Comparison of ENCODE assay signal across 9 mouse cellular contexts in the genomic region with DNA sequence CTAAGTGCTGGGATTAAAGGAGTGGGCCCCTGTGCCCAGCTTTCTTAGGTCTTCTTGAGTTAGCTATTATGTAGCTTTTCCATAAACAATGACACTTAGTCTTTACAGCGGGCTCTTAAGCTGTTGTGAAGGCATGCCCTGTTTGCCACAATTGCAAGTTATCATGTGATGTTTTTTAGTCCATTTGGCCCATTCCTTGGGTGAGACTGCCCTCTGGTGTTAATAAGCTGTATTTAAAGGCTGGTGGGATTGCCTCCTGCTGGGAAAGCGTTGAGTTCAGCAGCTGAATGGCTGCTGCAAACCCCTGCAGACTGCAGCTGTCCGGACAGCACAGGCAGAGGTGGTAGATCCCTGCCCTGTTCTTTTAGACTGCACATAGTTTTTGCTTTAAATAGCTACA. TPM values are rescaled to one million over a fixed set of nuclear protein-coding genes. Genes with fewer than 3 reads are reported as not detected.
DNase-seq lines count a peak whose midpoint lies in the region; ATAC-seq and TF ChIP-seq lines count a peak whose summit lies in the region.
"Had no signal": no experiment of that assay in that cellular context is flagged by ENCODE, and none has a peak within 500 bp of the region (broad histone marks: within the 10 kb centered on the region; RNA-seq: fewer than 3 reads in every experiment).

No protein-coding gene starts in this region.

- peak; percentile 48 to 86 (median 63); a peak in 5 of 6 replicates for TF ChIP-seq CTCF in MEL (IDR thresholded peaks at IDR 0.05 in 2 of 3, conservative IDR thresholded peaks at IDR 0.05 in 1 of 3; ENCODE audit: control insufficient read depth in 1 of 3, insufficient read depth in 1 of 3, low read depth in 2 of 3, low read length in 3 of 3, poor library complexity in 1 of 3, severe bottlenecking in 1 of 3)
- peak; percentile 46 for TF ChIP-seq CTCF in lung, adult 2 months (IDR thresholded peaks at IDR 0.05; ENCODE audit: insufficient read depth, low read length)
- TF ChIP-seq CTCF in olfactory bulb, adult 2 months (IDR thresholded peaks at IDR 0.05; ENCODE audit: insufficient read depth, low read depth, low read length) = 0 out of 2 replicates have a peak, but pooled peaks have one; percentile 29

- H3K4me2 ChIP-seq in forebrain, embryonic 11.5 days (ENCODE audit: low read depth, low read length, severe bottlenecking) = no peak overlapping the region
- H3K4me2 ChIP-seq: liver, embryonic 15.5 days had no signal

- H3K4me3 ChIP-seq in MEL (ENCODE audit: control insufficient read depth in 1 of 2, insufficient read depth in 1 of 2, low read depth in 2 of 2, low read length in 2 of 2) = no peak overlapping the region
- no peak overlapping the region for H3K4me3 ChIP-seq in forebrain, embryonic 11.5 days (ENCODE audit: low read depth, low read length)
- no peak overlapping the region for H3K4me3 ChIP-seq in lung, adult 2 months (replicated peaks; ENCODE audit: extremely low read depth, low read depth, low read length)
- no peak overlapping the region for H3K4me3 ChIP-seq in olfactory bulb, adult 2 months (ENCODE audit: insufficient read depth, low read depth, low read length)
- H3K4me3 ChIP-seq: liver, embryonic 15.5 days had no signal

- peak; percentile 89 for TF ChIP-seq RAD21 in MEL (IDR thresholded peaks at IDR 0.05; ENCODE audit: low read depth, low read length)

- TF ChIP-seq POLR2A in MEL (IDR thresholded peaks at IDR 0.05; ENCODE audit: control insufficient read depth in 1 of 2, insufficient read depth in 1 of 2, low read depth in 1 of 2, low read length in 2 of 2, poor library complexity in 1 of 2) = no peak
- no peak for TF ChIP-seq POLR2A in lung, adult 2 months (IDR thresholded peaks at IDR 0.05; ENCODE audit: borderline replicate concordance, extremely low read depth, low read depth, low read length)
- TF ChIP-seq POLR2A in olfactory bulb, adult 2 months (IDR thresholded peaks at IDR 0.05; ENCODE audit: insufficient read depth, low read depth, low read length) = no peak

- H3K4me1 ChIP-seq in MEL (ENCODE audit: control insufficient read depth in 1 of 2, insufficient read depth in 2 of 2, low read length in 2 of 2) = no peaks in the 10 kb centered on the region
- no peaks in the 10 kb centered on the region for H3K4me1 ChIP-seq in forebrain, embryonic 11.5 days (replicated peaks; ENCODE audit: control insufficient read depth, insufficient read depth, low read length)
- peaks cover 6% of the 10 kb centered on the region for H3K4me1 ChIP-seq in lung, adult 2 months (ENCODE audit: control insufficient read depth, insufficient read depth, low read length)
- no peaks in the 10 kb centered on the region for H3K4me1 ChIP-seq in olfactory bulb, adult 2 months (ENCODE audit: control insufficient read depth, insufficient read depth, low read length)
- H3K4me1 ChIP-seq: liver, embryonic 15.5 days had no signal

- intact Hi-C loops in heart, postnatal 36 days (cut with DNase I) = loop anchor here (1.0 to 5.0 kb wide), 3 partner anchors 65 to 309 kb away; no protein-coding TSS in a partner anchor

- 8% methylated on average over 3 of the region's 3 CpGs for WGBS in forebrain, embryonic 11.5 days
- WGBS in lung, adult 2 months = 13% methylated on average over 3 of the region's 3 CpGs
- WGBS in olfactory bulb, adult 2 months = 6% methylated on average over 3 of the region's 3 CpGs

- no peak for TF ChIP-seq EP300 in MEL (IDR thresholded peaks at IDR 0.05; ENCODE audit: low read depth in 1 of 2, low read length in 2 of 2)

- H3K79me2 ChIP-seq in MEL (ENCODE audit: control insufficient read depth, insufficient read depth, low read length, poor library complexity) = no peaks in the 10 kb centered on the region

- ATAC-seq in forebrain, embryonic 11.5 days (replicated peaks; ENCODE audit: low FRiP score) = no peak
- no peak for ATAC-seq in erythroblast, adult 5-6 weeks (replicated peaks; ENCODE audit: low FRiP score, poor library complexity, severe bottlenecking)

- H3K27ac ChIP-seq in MEL (ENCODE audit: control insufficient read depth, low read depth, low read length) = no peak overlapping the region
- no peak overlapping the region for H3K27ac ChIP-seq in forebrain, embryonic 11.5 days (ENCODE audit: low read depth, low read length)
- H3K27ac ChIP-seq in olfactory bulb, adult 2 months (ENCODE audit: insufficient read depth, low read depth, low read length) = no peak overlapping the region
- H3K27ac ChIP-seq: liver, embryonic 15.5 days had no signal

- peak; percentile 65 for DNase-seq in MEL (ENCODE audit: low read depth, low spot score)
- peak; percentile 23 for DNase-seq in adrenal gland, postnatal 25 days
- DNase-seq in forebrain, embryonic 11.5 days (ENCODE audit: low spot score) = peak; percentile 83
- DNase-seq in heart, postnatal 36 days = peak; percentile 71 to 76
- DNase-seq in layer of hippocampus, adult 11-12 months (ENCODE audit: low spot score) = peak; percentile 85
- DNase-seq in lung, adult 2 months = peak; percentile 52

- H3K27me3 ChIP-seq in MEL (ENCODE audit: control insufficient read depth in 1 of 2, insufficient read depth in 2 of 2, low read length in 2 of 2) = peaks cover 0 to 2% of the 10 kb centered on the region in 2 experiments; a peak in 2 of 4 replicates
- no peaks in the 10 kb centered on the region for H3K27me3 ChIP-seq in forebrain, embryonic 11.5 days (ENCODE audit: control insufficient read depth, insufficient read depth, low read length)
- H3K27me3 ChIP-seq: liver, embryonic 15.5 days had no signal

- no peaks in the 10 kb centered on the region for H3K9me3 ChIP-seq in MEL (replicated peaks; ENCODE audit: insufficient read depth, low read length)
- no peaks in the 10 kb centered on the region for H3K9me3 ChIP-seq in forebrain, embryonic 11.5 days (ENCODE audit: control insufficient read depth, low read length)
- H3K9me3 ChIP-seq: liver, embryonic 15.5 days had no signal

- H3K9ac ChIP-seq in MEL (ENCODE audit: control insufficient read depth, low read depth, low read length, poor library complexity, severe bottlenecking) = no peak overlapping the region
- no peak overlapping the region for H3K9ac ChIP-seq in forebrain, embryonic 11.5 days (ENCODE audit: low read length)
- H3K9ac ChIP-seq: liver, embryonic 15.5 days had no signal

- H3K36me3 ChIP-seq in MEL (ENCODE audit: control insufficient read depth in 1 of 2, insufficient read depth in 2 of 2, low read length in 2 of 2) = no peaks in the 10 kb centered on the region
- no peaks in the 10 kb centered on the region for H3K36me3 ChIP-seq in forebrain, embryonic 11.5 days (ENCODE audit: control insufficient read depth, insufficient read depth, low read length)
- H3K36me3 ChIP-seq: liver, embryonic 15.5 days had no signal

TF ChIP-seq in MEL, 35 proteins besides CTCF, POLR2A, EP300 and RAD21:
- TF ChIP-seq SMC3 (IDR thresholded peaks at IDR 0.05; ENCODE audit: low read depth, low read length) = peak; percentile 78
- TF ChIP-seq MAZ (IDR thresholded peaks at IDR 0.05; ENCODE audit: low read depth, low read length) = no peak
- TF ChIP-seq HCFC1 (IDR thresholded peaks at IDR 0.05; ENCODE audit: low read depth, low read length) = no peak
- TF ChIP-seq ZC3H11A (IDR thresholded peaks at IDR 0.05; ENCODE audit: low read depth, low read length) = peak; percentile 66
- peak; percentile 64; the same call in 1 of the 2 replicates for TF ChIP-seq USF1 (IDR thresholded peaks at IDR 0.05; ENCODE audit: low read depth, low read length)
- TF ChIP-seq ELF1 (IDR thresholded peaks at IDR 0.05; ENCODE audit: low read depth, low read length) = no peak
- no peak for TF ChIP-seq GATA1 (IDR thresholded peaks at IDR 0.05; ENCODE audit: low read depth, low read length)
- TF ChIP-seq SIN3A (IDR thresholded peaks at IDR 0.05; ENCODE audit: low read length) = 0 out of 2 replicates have a peak, but pooled peaks have one; percentile 26
- no peak for TF ChIP-seq CHD2 (IDR thresholded peaks at IDR 0.05; ENCODE audit: low read length)
TF ChIP-seq in MEL: peak in this region for 4.

RNA-seq across cellular contexts. Expression of a gene that starts 17.9 kb away (rescaled TPM):
- 1.3 and 2.1 TPM in 2 replicates for total RNA-seq in MEL (2012; rRNA removed)
- 1 to 10 TPM in 1 of 2 experiments, not detected in 1; 2.7 TPM for polyA plus RNA-seq in MEL (2012; ENCODE audit: insufficient read depth in 1 of 2, insufficient read length in 2 of 2, low read depth in 1 of 2, low replicate concordance in 2 of 2, missing spikeins in 1 of 2)
- total RNA-seq in adrenal gland, postnatal 25 days (2021) = 37.1 and 47.8 TPM in 2 replicates
- 2.3 and 2.9 TPM in 2 replicates for polyA plus RNA-seq in forebrain, embryonic 11.5 days (2014; fragmentation: Nextera tagmentation; extraction: Ambion mirVana)
- total RNA-seq in heart, postnatal 36 days (2021) = 10 to 100 TPM; 27.5 to 37.7 TPM
- polyA plus RNA-seq in lung, adult 2 months (2012; rRNA removed) = 36.6 and 48.5 TPM in 2 replicates
- polyA plus RNA-seq in olfactory bulb, adult 2 months (2012; ENCODE audit: insufficient read depth, insufficient read length, low replicate concordance, missing spikeins) = not detected in 2 replicates
- total RNA-seq in erythroblast, adult 5-6 weeks (2015; ENCODE audit: low replicate concordance) = 4.8 and 7.7 TPM in 2 replicates
- total RNA-seq in erythroblast, adult 5-6 weeks (2017; ENCODE audit: low replicate concordance) = 6.3 and 8.3 TPM in 2 replicates

RNA-seq across cellular contexts. Expression of a gene that starts 58.0 kb away (rescaled TPM):
- total RNA-seq in MEL (2012; rRNA removed) = 0.04 TPM in 1 of 2 replicates, not detected in the other
- polyA plus RNA-seq in MEL (2012; ENCODE audit: insufficient read depth in 1 of 2, insufficient read length in 2 of 2, low read depth in 1 of 2, low replicate concordance in 2 of 2, missing spikeins in 1 of 2) = not detected
- 2.4 and 3.5 TPM in 2 replicates for total RNA-seq in adrenal gland, postnatal 25 days (2021)
- polyA plus RNA-seq in forebrain, embryonic 11.5 days (2014; fragmentation: Nextera tagmentation; extraction: Ambion mirVana) = 7.2 and 7.8 TPM in 2 replicates
- 1 to 10 TPM; 4.8 to 5.1 TPM for total RNA-seq in heart, postnatal 36 days (2021)
- polyA plus RNA-seq in lung, adult 2 months (2012; rRNA removed) = 9.4 and 11.3 TPM in 2 replicates
- not detected in 2 replicates for polyA plus RNA-seq in olfactory bulb, adult 2 months (2012; ENCODE audit: insufficient read depth, insufficient read length, low replicate concordance, missing spikeins)
- total RNA-seq in erythroblast, adult 5-6 weeks (2015; ENCODE audit: low replicate concordance) = not detected in 2 replicates
- not detected in 2 replicates for total RNA-seq in erythroblast, adult 5-6 weeks (2017; ENCODE audit: low replicate concordance)

Comparison
In these comparisons a context has a peak if more than half of its experiments do, and no peak if none do; other contexts are left out.
1. DNase-seq: peak in every context shown above with its lines; median percentile 85 in layer of hippocampus, adult 11-12 months; 83 in forebrain, embryonic 11.5 days; 74 in heart, postnatal 36 days; 65 in MEL; 52 in lung, adult 2 months; 23 in adrenal gland, postnatal 25 days.